In genomic region chr5:147815592-147815991, GRCm38 (mm10) we compare ENCODE assay signal across 21 mouse cellular contexts. TPM values are rescaled to one million over a fixed set of nuclear protein-coding genes. Genes with fewer than 3 reads are reported as not detected.
DNase-seq lines count a peak whose midpoint lies in the region; ATAC-seq lines count a peak whose summit lies in the region.
"Had no signal": no experiment of that assay in that cellular context is flagged by ENCODE, and none has a peak within 500 bp of the region (broad histone marks: within the 10 kb centered on the region; RNA-seq: fewer than 3 reads in every experiment).

No protein-coding gene starts in this region.

- WGBS in kidney, embryonic 14.5 days: 69% methylated on average over 8 of the region's 8 CpGs

- H3K36me3 ChIP-seq in kidney, embryonic 14.5 days (ENCODE audit: control insufficient read depth, insufficient read depth, low read length): no peaks in the 10 kb centered on the region
- H3K36me3 ChIP-seq: embryonic facial prominence, embryonic 12.5 days; heart, embryonic 12.5 days; hindbrain, embryonic 13.5 days; limb, embryonic 13.5 days; midbrain, embryonic 13.5 days; neural tube, embryonic 13.5 days had no signal

- H3K27ac ChIP-seq in kidney, embryonic 14.5 days (ENCODE audit: low read depth, low read length): no peak overlapping the region
- H3K27ac ChIP-seq: embryonic facial prominence, embryonic 12.5 days; forebrain, embryonic 13.5 days; hindbrain, embryonic 13.5 days; limb, embryonic 13.5 days; midbrain, embryonic 13.5 days; neural tube, embryonic 13.5 days had no signal

- no peaks in the 10 kb centered on the region for H3K27me3 ChIP-seq in kidney, embryonic 14.5 days (ENCODE audit: control insufficient read depth, insufficient read depth, low read length)
- H3K27me3 ChIP-seq: CH12.LX; embryonic facial prominence, embryonic 12.5 days; forebrain, embryonic 13.5 days; heart, embryonic 12.5 days; hindbrain, embryonic 13.5 days; limb, embryonic 13.5 days; midbrain, embryonic 13.5 days; neural tube, embryonic 13.5 days had no signal

- no peak overlapping the region for H3K9ac ChIP-seq in kidney, embryonic 14.5 days (ENCODE audit: low read depth, low read length)
- H3K9ac ChIP-seq: embryonic facial prominence, embryonic 12.5 days; forebrain, embryonic 13.5 days; heart, embryonic 12.5 days; hindbrain, embryonic 13.5 days; limb, embryonic 13.5 days; midbrain, embryonic 13.5 days; neural tube, embryonic 13.5 days had no signal

- H3K9me3 ChIP-seq in kidney, embryonic 14.5 days (ENCODE audit: control insufficient read depth, low read length): peaks cover 7% of the 10 kb centered on the region

- ATAC-seq in kidney, embryonic 14.5 days (ENCODE audit: low FRiP score, low TSS enrichment): no peak
- peak; percentile 29; the same call in 1 of the 2 replicates for ATAC-seq in megakaryocyte progenitor cell, adult 5-6 weeks (replicated peaks; ENCODE audit: poor library complexity)
- ATAC-seq: forebrain, embryonic 13.5 days; inflammation-experienced regulatory T-cells, adult 6 months; midbrain, embryonic 13.5 days had no signal

- H3K4me1 ChIP-seq in kidney, embryonic 14.5 days (ENCODE audit: control insufficient read depth, insufficient read depth, low read length): no peaks in the 10 kb centered on the region
- H3K4me1 ChIP-seq: embryonic facial prominence, embryonic 12.5 days; forebrain, embryonic 13.5 days; heart, embryonic 12.5 days; hindbrain, embryonic 13.5 days; limb, embryonic 13.5 days; midbrain, embryonic 13.5 days; neural tube, embryonic 13.5 days had no signal

- H3K4me3 ChIP-seq in kidney, embryonic 14.5 days (ENCODE audit: low read length): no peak overlapping the region
- H3K4me3 ChIP-seq: embryonic facial prominence, embryonic 12.5 days; erythroblast, embryonic 14.5 days; forebrain, embryonic 13.5 days; heart, embryonic 12.5 days; hindbrain, embryonic 13.5 days; limb, embryonic 13.5 days; midbrain, embryonic 13.5 days; neural tube, embryonic 13.5 days had no signal

- DNase-seq in adrenal gland, adult 2 months: peak; percentile 45
- DNase-seq in adrenal gland, adult 18-20 months (ENCODE audit: low spot score in 2 of 2): no peak
- peak; percentile 29 to 58 for DNase-seq in kidney, adult 8-10 months
- DNase-seq in kidney, postnatal 36 days: peak; percentile 43 to 75
- DNase-seq in yolk sac, embryonic 10.5 days (ENCODE audit: low spot score): no peak
- no peak for DNase-seq in B cell, adult 2 months
- DNase-seq: cerebellum, adult 9-10 months; heart, postnatal 14 days; spleen, adult 18-20 months had no signal

- no peak overlapping the region for H3K4me2 ChIP-seq in kidney, embryonic 14.5 days (replicated peaks; ENCODE audit: low read depth, low read length)
- H3K4me2 ChIP-seq: embryonic facial prominence, embryonic 12.5 days; forebrain, embryonic 13.5 days; heart, embryonic 12.5 days; hindbrain, embryonic 13.5 days; limb, embryonic 13.5 days; midbrain, embryonic 13.5 days; neural tube, embryonic 13.5 days had no signal

RNA-seq across cellular contexts. Expression of gene Pomp, which starts 44.7 kb away (rescaled TPM):
- 100 to 1,000 TPM; 187 to 199 TPM for total RNA-seq in adrenal gland, adult 2 months (2021)
- 12.2 and 21.1 TPM in 2 replicates for polyA plus RNA-seq in adrenal gland, adult 2 months (2012; rRNA removed)
- total RNA-seq in adrenal gland, adult 18-20 months (2021): 100 to 1,000 TPM; 159 to 222 TPM
- 495 and 603 TPM in 2 replicates for polyA plus RNA-seq in kidney, embryonic 14.5 days (2014; fragmentation: Nextera tagmentation; extraction: Ambion mirVana)
- total RNA-seq in megakaryocyte progenitor cell, adult 5-6 weeks (2015): 194 and 211 TPM in 2 replicates
- 141 and 205 TPM in 2 replicates for total RNA-seq in megakaryocyte progenitor cell, adult 5-6 weeks (2017)

Comparison
In these comparisons a context has a peak if more than half of its experiments do, and no peak if none do; other contexts are left out.
1. DNase-seq: peak in adrenal gland, adult 2 months (single experiment), kidney, adult 8-10 months (2 of 2) and kidney, postnatal 36 days (2 of 2); none in adrenal gland, adult 18-20 months (0 of 2), yolk sac, embryonic 10.5 days (single experiment) and B cell, adult 2 months (0 of 2).